28 mouse cellular contexts compared by ENCODE assay signal in the genomic region with DNA sequence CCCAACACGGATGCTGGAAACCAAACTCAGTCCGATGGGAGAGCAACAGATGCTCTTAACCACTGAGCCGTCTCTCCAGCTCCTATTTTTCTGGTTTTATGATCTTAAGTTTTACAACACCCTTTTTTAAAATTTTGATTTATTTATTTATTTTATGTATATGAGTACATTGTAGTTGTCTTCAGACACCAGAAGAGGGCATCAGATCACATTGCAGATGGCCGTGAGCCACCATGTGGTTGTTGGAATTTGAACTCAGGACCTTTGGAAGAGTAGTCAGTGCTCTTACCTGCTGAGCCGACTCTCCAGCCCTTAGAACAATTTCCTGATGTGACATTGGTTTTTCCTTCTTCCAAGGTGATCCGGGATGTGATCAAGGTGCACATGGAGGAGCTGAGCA. TPM values are rescaled to one million over a fixed set of nuclear protein-coding genes. Genes with fewer than 3 reads are reported as not detected.
DNase-seq lines count a peak whose midpoint lies in the region; ATAC-seq and TF ChIP-seq lines count a peak whose summit lies in the region.
"Had no signal": no experiment of that assay in that cellular context is flagged by ENCODE, and none has a peak within 500 bp of the region (broad histone marks: within the 10 kb centered on the region; RNA-seq: fewer than 3 reads in every experiment).

No protein-coding gene starts in this region.

- H3K79me2 ChIP-seq in liver, adult 2 months (ENCODE audit: control insufficient read depth, insufficient read depth, low read length) = no peaks in the 10 kb centered on the region; the same call in 1 of the 2 replicates

- ATAC-seq in hindbrain, postnatal 0 days = no peak
- no peak for ATAC-seq in hindbrain, embryonic 14.5 days (ENCODE audit: low FRiP score)
- ATAC-seq in Patski = no peak
- ATAC-seq: forebrain, embryonic 13.5 days; hindbrain, embryonic 16.5 days; midbrain, embryonic 15.5 days had no signal

- no peak overlapping the region for H3K4me2 ChIP-seq in hindbrain, postnatal 0 days (ENCODE audit: low read depth, low read length)
- no peak overlapping the region for H3K4me2 ChIP-seq in hindbrain, embryonic 14.5 days (replicated peaks)
- H3K4me2 ChIP-seq: embryonic facial prominence, embryonic 13.5 days; forebrain, embryonic 13.5 days; limb, embryonic 13.5 days; midbrain, embryonic 15.5 days; neural tube, embryonic 13.5 days had no signal

- POLR2A ChIA-PET in Patski (lab: Charles Lee) = no interaction called here

- no peaks in the 10 kb centered on the region for H3K27me3 ChIP-seq in hindbrain, postnatal 0 days (ENCODE audit: insufficient read depth, low read length)
- no peaks in the 10 kb centered on the region for H3K27me3 ChIP-seq in hindbrain, embryonic 14.5 days (ENCODE audit: control insufficient read depth, insufficient read depth, low read length)
- no peaks in the 10 kb centered on the region for H3K27me3 ChIP-seq in liver, adult 2 months (ENCODE audit: control insufficient read depth, insufficient read depth, low read length)
- H3K27me3 ChIP-seq in Patski = no peaks in the 10 kb centered on the region
- H3K27me3 ChIP-seq: embryonic facial prominence, embryonic 13.5 days; forebrain, embryonic 13.5 days; limb, embryonic 13.5 days; midbrain, embryonic 15.5 days; neural tube, embryonic 13.5 days had no signal

- H3K9me3 ChIP-seq in hindbrain, postnatal 0 days (ENCODE audit: low read length) = no peaks in the 10 kb centered on the region
- no peaks in the 10 kb centered on the region for H3K9me3 ChIP-seq in hindbrain, embryonic 14.5 days (ENCODE audit: control insufficient read depth, low read length)
- H3K9me3 ChIP-seq: embryonic facial prominence, embryonic 13.5 days; forebrain, embryonic 13.5 days; limb, embryonic 13.5 days; midbrain, embryonic 15.5 days; neural tube, embryonic 13.5 days had no signal

- no peaks in the 10 kb centered on the region for H3K4me1 ChIP-seq in hindbrain, postnatal 0 days (ENCODE audit: insufficient read depth, low read length)
- H3K4me1 ChIP-seq in hindbrain, embryonic 14.5 days (replicated peaks; ENCODE audit: control insufficient read depth, insufficient read depth, low read length) = no peaks in the 10 kb centered on the region
- no peaks in the 10 kb centered on the region for H3K4me1 ChIP-seq in liver, adult 2 months (ENCODE audit: control insufficient read depth, insufficient read depth, low read length)
- H3K4me1 ChIP-seq: embryonic facial prominence, embryonic 13.5 days; forebrain, embryonic 13.5 days; limb, embryonic 13.5 days; midbrain, embryonic 15.5 days; neural tube, embryonic 13.5 days had no signal

- TF ChIP-seq POLR2A in liver, adult 2 months (IDR thresholded peaks at IDR 0.05; ENCODE audit: extremely low read depth, insufficient read depth, low read length) = no peak

- in situ Hi-C loops in Patski (cut with MboI; ENCODE audit: low pct_unique_long_range_greater_than_20kb) = loop anchor here (25.0 kb wide), 1 partner anchor 367 kb away; no protein-coding TSS in a partner anchor

- no peak overlapping the region for H3K9ac ChIP-seq in hindbrain, postnatal 0 days (replicated peaks; ENCODE audit: low read length)
- no peak overlapping the region for H3K9ac ChIP-seq in hindbrain, embryonic 14.5 days
- H3K9ac ChIP-seq in liver, adult 2 months (ENCODE audit: low read depth, low read length) = no peak overlapping the region
- H3K9ac ChIP-seq: embryonic facial prominence, embryonic 13.5 days; forebrain, embryonic 13.5 days; limb, embryonic 13.5 days; midbrain, embryonic 15.5 days; neural tube, embryonic 13.5 days had no signal

- no peak overlapping the region for H3K4me3 ChIP-seq in hindbrain, postnatal 0 days (ENCODE audit: low read length)
- no peak overlapping the region for H3K4me3 ChIP-seq in hindbrain, embryonic 14.5 days (replicated peaks; ENCODE audit: low read length)
- no peak overlapping the region for H3K4me3 ChIP-seq in liver, adult 2 months (ENCODE audit: insufficient read depth, low read depth, low read length)
- H3K4me3 ChIP-seq: embryonic facial prominence, embryonic 13.5 days; erythroblast, embryonic 14.5 days; forebrain, embryonic 13.5 days; limb, embryonic 13.5 days; midbrain, embryonic 15.5 days; myocyte; neural tube, embryonic 13.5 days had no signal

- H3K36me3 ChIP-seq in hindbrain, postnatal 0 days (ENCODE audit: insufficient read depth, low read length) = peaks cover 36% of the 10 kb centered on the region
- H3K36me3 ChIP-seq in hindbrain, embryonic 14.5 days (replicated peaks; ENCODE audit: control insufficient read depth, insufficient read depth) = peaks cover 97% of the 10 kb centered on the region
- peaks cover 66% of the 10 kb centered on the region for H3K36me3 ChIP-seq in liver, adult 2 months (ENCODE audit: control insufficient read depth, insufficient read depth, low read length)

- no peak for DNase-seq in hindbrain, postnatal 0 days (ENCODE audit: low spot score)
- DNase-seq in hindbrain, embryonic 14.5 days (ENCODE audit: low spot score) = no peak
- peak; percentile 15 for DNase-seq in liver, adult 2 months (ENCODE audit: extremely low read depth, low read depth, low spot score)
- DNase-seq in liver = no peak
- DNase-seq in 3T3-L1 (ENCODE audit: low read depth, low spot score) = peak; percentile 20
- DNase-seq in Patski (ENCODE audit: low read depth, low spot score) = no peak
- DNase-seq in thymus, adult 18-20 months = no peak
- DNase-seq: adrenal gland, postnatal 10 days; cerebellum, adult 18-20 months; cerebellum, postnatal 14 days; embryo, embryonic 11 days; gastrocnemius, postnatal 10 days; heart, adult 18-20 months; kidney, adult 18-20 months; kidney, postnatal 14 days; layer of hippocampus, postnatal 36 days; lung, adult 18-20 months; lung, postnatal 36 days; retina, postnatal 1 day; thymus, postnatal 25 days had no signal

- WGBS in hindbrain, postnatal 0 days = 94% methylated on average over 6 of the region's 6 CpGs
- 98% methylated on average over 6 of the region's 6 CpGs for WGBS in hindbrain, embryonic 14.5 days
- WGBS in liver, adult 2 months = 88% methylated on average over 6 of the region's 6 CpGs

- no peak overlapping the region for H3K27ac ChIP-seq in hindbrain, postnatal 0 days
- no peak overlapping the region for H3K27ac ChIP-seq in hindbrain, embryonic 14.5 days
- H3K27ac ChIP-seq in liver, adult 2 months (replicated peaks; ENCODE audit: insufficient read depth, low read depth, low read length) = no peak overlapping the region
- H3K27ac ChIP-seq: embryonic facial prominence, embryonic 13.5 days; forebrain, embryonic 13.5 days; limb, embryonic 13.5 days; midbrain, embryonic 15.5 days; neural tube, embryonic 13.5 days had no signal

- TF ChIP-seq CTCF in hindbrain, postnatal 0 days (IDR thresholded peaks at IDR 0.05; ENCODE audit: low read depth) = peak; percentile 31; the same call in 1 of the 2 replicates
- no peak for TF ChIP-seq CTCF in liver, adult 2 months (IDR thresholded peaks at IDR 0.05; ENCODE audit: low read depth, low read length)
- TF ChIP-seq CTCF in Patski (IDR thresholded peaks at IDR 0.05) = peak; percentile 58

- CTCF ChIA-PET in Patski (lab: Charles Lee) = interaction anchor here (1.6 kb wide), 1 partner anchor 8 kb away, joined by 4 read pairs; no protein-coding TSS in a partner anchor

RNA-seq across cellular contexts. Expression of a gene that starts 15.6 kb away (rescaled TPM):
- total RNA-seq in hindbrain, postnatal 0 days (2014; rRNA removed) = 7.8 and 10.4 TPM in 2 replicates
- 17.7 and 23.0 TPM in 2 replicates for polyA plus RNA-seq in hindbrain, postnatal 0 days (2015; fragmentation: Nextera tagmentation; extraction: Ambion mirVana)
- polyA plus RNA-seq in hindbrain, embryonic 14.5 days (2014; fragmentation: Nextera tagmentation; extraction: Ambion mirVana) = 21.2 and 26.0 TPM in 2 replicates
- total RNA-seq in liver, adult 2 months (2014; rRNA removed) = 17.7 TPM in 2 replicates
- polyA plus RNA-seq in liver, adult 2 months (2012; rRNA removed) = 12.8 and 15.8 TPM in 2 replicates
- 38.3 TPM for polyA plus RNA-seq in Patski (2021)

Comparison
In these comparisons a context has a peak if more than half of its experiments do, and no peak if none do; other contexts are left out.
1. DNase-seq: peak in liver, adult 2 months (single experiment) and 3T3-L1 (single experiment); none in hindbrain, postnatal 0 days (single experiment), hindbrain, embryonic 14.5 days (single experiment), liver (single experiment), Patski (single experiment) and thymus, adult 18-20 months (0 of 2).